Mouse (Mus musculus) left cerebral cortex, postnatal 10 days (tissue): ENCODE measurements around the gene Cntrl. TPM values are rescaled to one million over a fixed set of nuclear protein-coding genes. Genes with fewer than 3 reads are reported as not detected.

Experiments used
- DNase-seq, 2 experiments: peaks; one replicate each; pipeline ENCODE4 v3.0.0; 2021 to 2022; ENCODE audit warnings: low spot score in 2 of 2, mixed read lengths in 1 of 2; ENCODE audit errors: extremely low spot score in 1 of 2
- intact Hi-C: fragments of 180-260 bp; cut with DNase I; formaldehyde crosslinking; loops from one replicate; pipeline ENCODE4 v1.15.1; 2025
- total RNA-seq, 2 experiments: library from RNA; stranded (reverse); gene quantifications; 2 replicates each; pipeline ENCODE4 v1.2.3; 2021

Cntrl gene
- 10 to 100 TPM in 1 of 2 experiments, 1 to 10 TPM in 1; 9.4 to 12.6 TPM for total RNA-seq

DNA sequence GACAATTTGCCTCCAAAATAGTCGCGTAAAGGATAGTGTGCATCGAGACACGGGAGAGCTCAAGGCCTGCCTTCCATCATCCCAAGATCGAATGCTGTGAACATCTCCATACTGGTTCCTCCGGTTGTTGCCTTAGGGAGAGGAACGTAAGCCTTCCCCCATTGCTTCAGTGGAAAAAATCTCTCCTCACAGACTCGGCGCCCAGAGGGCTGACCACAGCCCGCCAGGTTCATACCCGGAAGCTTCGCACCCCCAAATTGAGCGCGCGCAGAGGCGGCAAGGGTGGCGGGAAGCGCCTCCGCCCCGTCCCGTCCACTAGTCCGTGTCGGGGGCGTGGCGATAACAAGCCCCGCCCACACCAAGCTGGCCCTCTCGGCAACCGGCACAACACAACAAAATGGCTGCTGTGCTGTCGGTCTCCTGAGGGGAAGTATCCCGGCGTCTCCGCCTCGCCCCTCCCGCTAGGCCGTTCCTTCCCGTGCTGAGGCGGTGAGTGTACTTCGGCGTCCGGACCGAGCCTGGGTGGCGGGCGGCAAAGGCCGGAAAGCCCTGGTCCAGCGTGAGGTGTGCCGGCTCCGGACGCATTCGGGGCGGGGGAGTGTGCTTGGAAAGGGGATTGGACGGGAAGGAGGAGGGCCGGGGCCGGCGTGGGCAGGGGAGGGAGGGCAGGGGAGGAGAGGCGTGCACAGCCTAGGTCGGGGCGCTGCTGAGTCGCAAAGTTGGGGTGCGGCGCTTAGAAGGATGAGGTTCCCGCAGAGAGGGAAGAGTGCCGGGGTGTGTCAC, at the start of gene Cntrl:
Gene Cntrl (plus strand): TSS at position 352 of the 783 bp plus-strand sequence.
- peak; percentile 89 to 96 for DNase-seq
- intact Hi-C loops, result loop anchor here (2.0 to 5.0 kb wide), 2 partner anchors 239 to 282 kb away; partner anchors contain the start of gene Fbxw2

DNA sequence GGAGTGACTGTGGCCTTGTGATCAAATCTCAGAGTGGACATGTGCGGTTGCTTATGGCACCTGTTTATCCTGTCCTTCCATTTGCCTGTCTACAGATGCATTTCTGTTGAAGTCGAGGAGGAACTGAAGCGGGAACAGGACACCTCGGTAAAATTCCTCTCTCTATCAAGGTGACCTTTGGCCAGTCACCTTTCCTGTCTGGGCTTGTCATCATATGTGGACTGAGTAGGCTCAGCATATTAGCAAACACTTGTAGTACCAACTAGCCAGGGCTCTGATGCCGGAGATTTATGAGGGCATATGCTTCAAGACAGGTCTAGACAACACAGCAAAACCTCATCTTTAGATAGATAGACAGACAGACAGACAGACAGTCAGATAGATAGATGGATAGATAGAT, 49.0 kb upstream of the Cntrl start:
- intact Hi-C loops, result no loop called here

DNA sequence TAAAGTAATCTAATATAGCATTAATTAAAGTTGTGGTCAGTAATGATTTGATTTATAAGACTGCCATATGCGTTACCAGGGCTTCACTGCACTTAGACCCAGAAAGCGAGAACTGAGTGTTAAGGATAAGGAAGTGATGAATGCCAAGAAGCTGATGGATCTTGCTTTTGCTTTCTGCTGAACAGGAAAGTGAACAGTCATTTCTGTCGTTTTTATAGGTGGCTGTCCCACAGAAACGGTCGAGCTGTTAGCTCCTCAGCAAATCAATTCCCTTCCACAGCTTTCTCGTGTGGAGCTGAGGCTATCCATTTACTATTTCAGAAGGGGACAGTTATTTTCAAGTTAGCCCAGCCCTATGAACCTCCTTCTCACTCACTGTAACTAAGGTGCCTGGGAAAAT, 48.4 kb upstream of the Cntrl start:
- intact Hi-C loops, result no loop called here
- DNase-seq, result no peak

More for the DNA sequence above, 49.0 kb upstream of the Cntrl start:
- no peak for DNase-seq

DNA sequence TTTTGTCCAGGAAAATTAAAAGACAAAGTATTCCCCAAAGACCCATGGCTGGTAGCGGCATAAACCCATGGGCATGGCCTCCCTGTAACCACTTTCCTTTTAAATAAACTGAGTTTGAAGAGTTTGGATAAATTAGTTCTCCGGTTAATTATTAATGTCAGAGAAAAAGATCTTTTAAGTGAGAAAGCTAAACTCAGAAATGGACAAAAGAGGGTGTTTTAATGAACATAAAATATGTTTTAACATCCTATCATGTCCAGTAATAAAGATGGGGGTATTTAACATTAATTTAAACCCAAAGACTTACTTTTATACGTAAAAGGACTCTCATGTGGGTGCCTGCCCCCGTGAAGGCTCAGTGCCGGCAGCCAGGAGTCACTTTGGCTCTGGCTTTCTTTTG, 48.0 kb upstream of the Cntrl start, which contains the start of gene Hc:
Gene Hc (minus strand): TSS at position 101 of the 400 bp plus-strand sequence.
- no peak for DNase-seq
- intact Hi-C loops, result no loop called here

DNA sequence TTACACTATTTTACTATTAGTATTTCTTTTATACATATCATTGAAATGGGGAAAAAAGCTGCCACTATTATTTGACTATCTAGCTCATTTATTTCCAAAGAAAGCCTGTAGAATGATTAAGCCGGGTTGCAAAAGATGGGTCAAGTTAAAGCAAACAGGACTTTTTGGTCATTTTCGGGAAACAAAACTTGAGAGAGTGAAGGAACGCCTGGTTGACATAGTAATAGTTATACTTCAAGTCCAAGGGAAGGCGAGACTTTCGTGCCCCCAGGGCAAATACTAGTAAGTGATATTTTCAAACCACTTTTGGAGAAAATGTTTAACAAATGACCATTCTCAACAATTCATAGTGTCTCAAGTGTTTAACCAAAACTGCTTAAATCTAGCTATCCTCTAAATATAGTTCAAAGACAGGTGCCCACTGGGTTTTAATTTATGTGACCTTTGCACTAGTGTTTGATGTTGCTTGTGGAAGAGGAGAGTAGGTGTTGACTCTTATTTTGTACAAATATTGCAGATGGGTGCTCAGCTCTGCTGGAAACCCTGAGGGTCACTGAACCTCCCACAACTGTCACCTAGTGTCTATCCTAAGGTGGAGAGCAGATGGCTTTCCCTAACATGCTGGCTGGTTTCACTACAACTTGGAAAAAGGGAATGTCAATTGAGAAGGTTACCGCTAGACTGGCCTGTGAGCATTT, 45.8 kb upstream of the Cntrl start:
- intact Hi-C loops, result no loop called here
- no peak for DNase-seq

DNA sequence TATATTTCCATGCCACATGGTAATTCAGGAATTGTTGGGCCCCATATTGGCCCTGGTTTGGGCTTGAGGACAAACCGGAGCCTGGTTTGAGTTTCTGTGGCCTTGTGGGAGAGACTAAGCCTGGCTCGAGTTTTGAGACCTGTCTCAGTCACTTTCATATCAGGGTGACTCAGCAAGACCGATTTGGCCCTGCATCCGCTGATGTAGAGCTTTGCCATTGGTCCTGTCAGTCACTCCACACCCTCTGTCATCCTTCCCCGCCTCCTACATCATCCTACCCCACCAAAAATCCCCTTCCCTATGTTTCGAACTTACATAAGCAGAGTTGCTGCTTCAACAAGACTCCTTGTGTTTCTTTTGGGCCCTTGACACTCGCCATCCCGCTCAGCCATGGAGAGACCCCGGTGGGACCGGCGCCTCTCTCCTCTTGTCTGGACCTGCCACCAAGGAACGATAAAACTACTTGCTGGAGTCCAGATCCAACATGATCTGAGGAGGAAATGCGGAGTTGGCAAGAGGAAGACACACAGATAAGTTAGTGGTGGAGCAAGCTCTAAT, 42.7 kb upstream of the Cntrl start:
- intact Hi-C loops, result no loop called here
- no peak for DNase-seq

DNA sequence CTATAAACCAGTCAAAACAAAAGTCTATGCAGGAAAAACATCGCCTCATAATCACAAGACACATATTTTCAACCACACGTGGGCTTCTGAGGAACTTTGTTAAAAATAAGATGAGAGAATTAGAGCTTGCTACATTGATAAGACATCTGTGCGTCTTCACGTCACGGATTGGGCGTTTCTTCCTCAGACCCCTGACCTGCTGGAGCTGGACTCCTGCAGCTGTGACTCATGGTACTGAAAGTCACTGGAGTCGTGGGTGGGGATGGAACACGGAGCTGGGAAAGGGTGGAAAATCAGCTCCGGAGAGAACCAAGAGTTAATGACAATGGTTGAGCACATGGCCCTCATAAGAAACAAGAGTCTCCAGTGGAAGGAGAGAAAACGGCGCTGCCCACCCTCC, 42.2 kb upstream of the Cntrl start:
- intact Hi-C loops, result no loop called here
- DNase-seq, result no peak

DNA sequence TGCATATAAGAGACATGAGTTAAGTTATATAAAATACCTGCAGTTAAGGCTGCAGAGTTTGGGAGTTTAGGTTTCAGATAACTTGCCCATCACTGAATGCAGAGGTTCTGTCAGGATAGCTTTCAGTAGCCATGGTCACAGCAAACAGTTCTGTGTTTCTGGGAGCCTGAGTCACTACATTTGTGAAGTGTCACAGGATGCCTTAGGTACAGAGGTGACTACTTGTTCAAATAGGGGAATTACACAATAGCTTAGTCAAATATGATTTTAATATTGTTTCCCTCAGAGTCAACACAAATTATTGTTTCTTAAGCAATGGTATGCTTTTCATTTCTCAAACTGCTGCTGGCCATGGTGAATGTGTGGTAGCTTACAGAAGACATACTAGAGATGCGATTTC, 40.2 kb upstream of the Cntrl start:
- intact Hi-C loops, result no loop called here
- no peak for DNase-seq

DNA sequence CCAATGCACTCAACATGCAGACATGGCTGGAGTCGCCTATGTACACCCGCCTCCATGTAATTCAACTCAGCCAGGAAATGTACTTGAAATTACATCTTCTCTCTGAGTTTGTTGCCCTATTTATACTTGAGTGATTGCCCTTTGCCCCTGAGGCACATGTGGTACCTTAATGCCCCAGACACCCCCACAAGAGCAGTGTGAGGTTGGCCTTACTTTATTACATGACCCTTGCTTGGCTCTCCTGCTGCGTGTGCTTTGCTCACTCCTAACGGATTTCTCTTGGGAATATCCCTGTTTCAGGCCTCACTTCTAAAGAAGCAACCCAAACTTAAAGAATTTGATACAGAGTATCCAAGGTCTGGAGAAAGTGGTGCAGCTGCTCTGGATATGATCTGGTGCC, 39.0 kb upstream of the Cntrl start:
- no peak for DNase-seq
- intact Hi-C loops, result no loop called here

DNA sequence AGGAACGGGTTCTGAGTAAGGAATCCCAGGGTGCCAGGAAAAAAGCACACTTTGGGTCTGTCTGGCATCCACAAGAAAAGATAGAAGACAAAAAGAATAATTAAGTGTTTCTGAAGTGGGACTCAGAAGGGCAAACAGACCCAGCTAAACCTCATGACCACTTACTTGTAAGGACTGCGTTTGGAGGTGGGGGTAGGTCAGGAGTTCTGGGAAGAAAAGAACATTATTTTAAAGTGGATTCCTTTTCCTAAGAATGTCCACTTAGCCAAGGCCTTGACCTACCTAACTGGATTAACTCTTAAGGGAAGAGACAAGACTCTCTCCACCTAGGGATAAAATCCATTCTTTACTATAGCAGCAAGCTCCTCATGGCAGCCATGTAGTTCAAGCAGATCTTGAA, 36.7 kb upstream of the Cntrl start:
- intact Hi-C loops, result no loop called here
- no peak for DNase-seq

DNA sequence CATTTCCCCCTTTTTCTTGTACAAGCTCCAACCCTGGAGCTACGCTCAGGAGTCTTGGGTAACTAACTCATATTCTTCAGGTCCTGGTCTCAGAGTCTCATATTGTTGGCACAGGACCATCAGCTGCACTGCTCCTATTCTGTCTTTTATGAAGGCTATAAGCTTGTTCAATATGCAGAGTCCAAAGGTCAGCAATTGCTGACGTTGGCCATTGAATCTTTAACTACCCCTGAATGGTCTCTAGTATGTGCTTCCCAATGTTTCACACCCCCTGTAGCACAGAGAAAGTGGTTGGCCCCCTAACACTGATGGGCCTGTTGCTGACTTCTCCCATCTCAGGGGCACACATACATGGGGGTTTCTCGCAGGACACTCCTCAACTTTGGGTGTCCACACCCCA, 35.0 kb upstream of the Cntrl start:
- intact Hi-C loops, result no loop called here
- DNase-seq, result no peak

DNA sequence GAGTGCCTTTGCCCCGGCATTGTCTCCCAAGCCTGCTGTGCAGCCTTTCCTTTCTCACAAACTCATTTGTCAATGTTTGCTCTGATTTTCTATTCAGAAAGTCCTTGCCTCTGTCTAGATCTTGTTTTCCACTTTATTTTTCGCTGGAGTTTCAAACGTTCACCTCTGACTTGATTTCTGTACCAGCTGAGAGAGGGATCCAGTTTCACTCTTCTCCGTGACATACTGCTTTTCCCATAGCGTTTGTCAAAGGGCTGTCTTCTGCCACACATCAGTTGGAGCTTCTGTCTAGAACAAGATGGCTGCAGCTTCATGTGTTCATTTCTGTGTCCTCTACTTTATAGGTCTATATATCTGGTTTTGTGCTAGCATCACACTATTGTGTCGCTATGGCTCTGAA, 30.1 kb upstream of the Cntrl start:
- intact Hi-C loops, result no loop called here
- no peak for DNase-seq

DNA sequence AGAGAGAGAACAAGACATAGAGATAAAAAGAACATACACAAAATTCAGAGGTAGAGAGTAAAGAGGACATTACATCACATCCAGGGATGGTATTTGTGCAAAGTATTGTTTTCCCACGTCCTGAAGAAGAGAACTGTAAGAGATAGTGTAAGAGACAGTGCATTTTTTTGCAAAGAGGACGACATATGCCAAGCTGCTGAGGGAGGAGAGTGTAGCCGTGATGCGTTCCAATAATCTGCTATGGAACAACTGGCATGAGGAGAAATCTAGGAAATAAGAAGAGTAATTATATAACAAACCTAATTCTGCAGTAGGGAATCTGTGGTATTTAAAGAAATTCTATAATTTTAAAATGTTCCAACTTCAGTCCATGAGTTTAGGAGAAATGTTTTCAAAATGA, 21.9 kb upstream of the Cntrl start:
- no peak for DNase-seq
- intact Hi-C loops, result no loop called here

DNA sequence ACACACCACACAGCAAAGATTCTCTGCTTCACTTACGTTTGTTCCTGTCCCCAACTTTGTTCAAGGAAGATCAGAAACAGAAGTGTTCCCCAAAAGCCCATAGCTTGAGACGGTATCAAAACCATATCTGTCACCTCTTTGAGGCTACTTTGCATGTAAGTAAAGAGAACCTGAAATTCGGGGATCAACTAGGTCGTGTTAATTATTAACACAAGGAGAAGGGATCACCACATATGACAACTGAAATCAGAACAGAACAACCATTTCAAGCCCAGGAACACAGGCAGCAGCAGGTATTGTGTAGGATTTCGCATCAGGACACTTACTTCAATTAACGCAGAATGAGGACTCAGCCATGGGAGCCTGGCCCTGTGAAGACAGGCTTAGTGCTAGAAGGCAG, 8.8 kb upstream of the Cntrl start:
- DNase-seq, result no peak
- intact Hi-C loops, result no loop called here

DNA sequence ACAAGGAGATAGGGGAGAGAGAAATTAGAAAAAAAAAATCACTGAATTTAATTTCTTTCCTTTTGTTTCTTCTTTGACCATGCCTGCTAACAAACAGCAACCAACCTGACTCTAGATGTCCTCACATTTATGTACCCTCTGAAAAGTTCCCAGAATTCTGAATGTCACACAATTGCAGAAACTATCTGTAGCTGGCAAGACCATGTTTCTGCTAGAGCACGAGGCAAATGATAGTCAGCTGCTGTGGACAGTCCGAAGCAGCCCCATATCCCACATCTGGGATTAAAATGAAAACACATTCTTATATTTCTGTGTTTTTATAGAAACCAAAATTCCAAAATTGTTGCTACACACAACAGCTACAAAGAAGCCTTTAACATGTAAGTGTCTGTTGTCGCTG, 7.8 kb upstream of the Cntrl start, which contains the start of gene AI182371:
Gene AI182371 (minus strand): TSS at position 101 of the 400 bp plus-strand sequence.
- no peak for DNase-seq
- intact Hi-C loops, result no loop called here

DNA sequence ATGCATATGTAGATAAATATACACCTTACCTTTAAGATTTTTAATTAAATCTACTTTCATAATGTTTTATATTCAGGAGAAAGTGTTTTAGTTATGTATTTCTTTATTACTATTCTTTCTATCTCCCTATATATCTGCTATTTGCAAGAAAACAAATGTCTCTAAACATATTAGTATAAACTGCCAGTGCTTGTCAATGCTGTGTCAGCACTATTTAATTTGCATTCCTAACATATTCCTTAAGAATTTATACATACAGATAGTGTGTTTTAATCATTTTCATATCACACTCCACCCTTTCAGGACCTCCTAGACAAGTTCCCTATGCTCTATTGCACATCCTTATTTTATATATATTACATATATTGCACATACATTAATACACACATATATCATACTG, 6.5 kb upstream of the Cntrl start:
- DNase-seq, result no peak
- intact Hi-C loops, result no loop called here

DNA sequence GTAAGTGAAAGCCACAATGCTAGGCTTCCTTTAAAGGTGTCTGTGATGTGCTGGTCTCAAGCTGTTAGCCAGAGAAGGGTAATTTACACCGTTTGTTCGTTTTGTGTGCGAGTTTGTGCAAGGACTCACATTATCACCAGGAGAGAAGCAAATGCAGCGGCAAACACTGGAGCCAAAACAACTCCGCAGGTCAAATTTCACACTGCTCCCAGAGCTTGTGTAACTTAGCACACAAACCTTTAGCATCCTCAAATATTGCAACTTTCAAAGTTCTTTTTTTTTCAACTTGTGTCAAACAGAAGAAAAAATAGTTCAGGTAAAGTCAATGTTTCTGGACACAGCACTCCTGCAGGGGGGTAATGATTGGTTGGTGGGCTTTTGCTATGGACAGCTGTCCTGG, 5.7 kb upstream of the Cntrl start:
- DNase-seq, result no peak
- intact Hi-C loops, result no loop called here

DNA sequence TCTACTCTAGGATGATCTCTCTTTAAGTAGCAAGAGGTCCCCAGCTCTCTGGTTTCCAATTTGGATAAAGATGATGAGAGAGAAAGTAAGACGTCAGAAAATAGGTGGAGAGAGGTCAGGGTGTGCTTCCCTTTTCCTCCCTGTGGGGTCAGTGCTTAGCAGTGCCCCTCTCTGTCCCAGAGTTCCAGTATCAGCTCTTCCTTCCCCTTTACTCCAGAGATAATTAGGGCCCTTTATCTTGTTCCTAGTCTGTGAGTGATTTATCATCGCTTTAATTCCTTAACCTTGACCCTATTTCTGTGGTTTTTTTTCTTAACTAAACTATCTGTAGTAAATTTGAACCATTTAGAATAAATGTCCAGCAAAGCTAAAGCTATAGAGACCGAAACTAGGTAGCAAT, 4.4 kb upstream of the Cntrl start:
- DNase-seq, result no peak
- intact Hi-C loops, result loop anchor here (5.0 kb wide), 1 partner anchor 278 kb away; the partner anchor contains the start of gene Fbxw2

DNA sequence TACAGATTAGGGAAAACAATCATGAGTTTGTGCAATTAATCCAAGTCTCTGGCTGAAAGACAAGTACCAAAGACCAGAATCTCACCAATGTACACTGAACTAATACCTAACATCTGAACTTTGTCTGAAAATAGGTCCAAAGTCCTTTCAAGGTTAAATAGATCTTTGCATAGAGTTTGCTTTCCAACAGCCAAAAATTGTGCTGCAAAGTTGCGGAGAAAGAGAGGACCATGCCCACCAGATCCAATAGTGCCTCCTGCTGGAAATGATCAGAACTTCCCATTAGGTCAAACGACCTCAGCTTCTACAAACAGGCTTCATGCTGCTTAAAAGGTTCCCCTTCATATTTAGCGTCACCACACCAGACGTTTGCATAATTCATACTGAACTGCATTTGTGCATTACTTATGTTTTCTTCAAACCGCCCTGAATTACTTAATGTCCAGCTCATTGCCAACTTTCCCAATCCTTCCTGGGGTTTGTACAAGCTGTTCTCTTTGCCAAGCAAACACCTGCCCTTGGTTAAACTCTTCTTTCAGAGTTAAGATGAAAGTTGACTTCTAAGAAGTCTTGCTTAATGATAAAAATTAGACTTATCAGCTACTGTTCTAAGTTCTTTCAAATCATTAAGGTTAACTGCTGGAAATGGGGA, 1.2 kb upstream of the Cntrl start:
- intact Hi-C loops, result loop anchor here (1.0 to 5.0 kb wide), 3 partner anchors 63 to 281 kb away; partner anchors contain the start of gene Fbxw2
- DNase-seq, result no peak
